Mouse (Mus musculus) neural tube, embryonic 11.5 days (tissue): ENCODE measurements at regions not wholly inside any gene's neighbourhood (a gene's known extent, or its start where the extent isn't known, plus 50 kb on each side); places are given as distances from the start of the nearest gene placed in this dataset.
A peak's percentile ranks its signal among the peaks of the same experiment; 100 is the strongest.

Experiments
- ATAC-seq: fragments of 200-750 bp; cut with Nextera tagmentation; 2 replicates; pipeline ENCODE4 v1.8.0; 2017; ENCODE audit warnings: moderate number of reproducible peaks, mild to moderate bottlenecking, moderate TSS enrichment, moderate library complexity; ENCODE audit not compliant: insufficient read depth, low FRiP score, low TSS enrichment
- DNase-seq: peaks from one replicate; pipeline ENCODE4 v3.0.0-alpha.2; 2015; ENCODE audit warnings: low spot score
- H3K27ac ChIP-seq: fragments of 300-500 bp; sonication (generic); 2 replicates; pipeline ENCODE4 v1.5.1; 2014; ENCODE audit warnings: low read depth, mild to moderate bottlenecking, low read length
- H3K27me3 ChIP-seq: fragments of 300-500 bp; sonication (generic); 2 replicates; pipeline ENCODE4 v1.6.1; 2014; ENCODE audit warnings: mild to moderate bottlenecking, low read length, mixed read lengths; ENCODE audit not compliant: control insufficient read depth, insufficient read depth
- H3K36me3 ChIP-seq: fragments of 300-500 bp; sonication (generic); 2 replicates; pipeline ENCODE4 v1.6.1; 2014; ENCODE audit warnings: mild to moderate bottlenecking, low read length, moderate library complexity, mixed read lengths; ENCODE audit not compliant: control insufficient read depth, insufficient read depth
- H3K4me1 ChIP-seq: fragments of 300-500 bp; sonication (generic); 2 replicates; pipeline ENCODE4 v1.6.1; 2014; ENCODE audit warnings: low read length, mixed read lengths; ENCODE audit not compliant: control insufficient read depth, insufficient read depth
- H3K4me2 ChIP-seq: fragments of 300-500 bp; sonication (generic); 2 replicates; pipeline ENCODE4 v1.6.1; 2014; ENCODE audit warnings: low read depth, mild to moderate bottlenecking, moderate library complexity
- H3K4me3 ChIP-seq: fragments of 300-500 bp; sonication (generic); 2 replicates; pipeline ENCODE4 v1.5.1; 2014; ENCODE audit warnings: low read depth, low read length
- H3K9ac ChIP-seq: fragments of 300-500 bp; sonication (generic); 2 replicates; pipeline ENCODE4 v1.6.1; 2014; ENCODE audit warnings: mild to moderate bottlenecking, low read length
- H3K9me3 ChIP-seq: fragments of 300-500 bp; sonication (generic); 2 replicates; pipeline ENCODE4 v1.6.1; 2016; ENCODE audit warnings: low read length; ENCODE audit not compliant: control insufficient read depth
- WGBS: fragments of 180-500 bp; shearing (Covaris S2); extraction: QIAGEN DNeasy Blood & Tissue Kit; methylation state at CpG from one replicate; pipeline ENCODE4 v1.1.7; 2014; 5-methylcytosine and 5-hydroxymethylcytosine counted together

DNA sequence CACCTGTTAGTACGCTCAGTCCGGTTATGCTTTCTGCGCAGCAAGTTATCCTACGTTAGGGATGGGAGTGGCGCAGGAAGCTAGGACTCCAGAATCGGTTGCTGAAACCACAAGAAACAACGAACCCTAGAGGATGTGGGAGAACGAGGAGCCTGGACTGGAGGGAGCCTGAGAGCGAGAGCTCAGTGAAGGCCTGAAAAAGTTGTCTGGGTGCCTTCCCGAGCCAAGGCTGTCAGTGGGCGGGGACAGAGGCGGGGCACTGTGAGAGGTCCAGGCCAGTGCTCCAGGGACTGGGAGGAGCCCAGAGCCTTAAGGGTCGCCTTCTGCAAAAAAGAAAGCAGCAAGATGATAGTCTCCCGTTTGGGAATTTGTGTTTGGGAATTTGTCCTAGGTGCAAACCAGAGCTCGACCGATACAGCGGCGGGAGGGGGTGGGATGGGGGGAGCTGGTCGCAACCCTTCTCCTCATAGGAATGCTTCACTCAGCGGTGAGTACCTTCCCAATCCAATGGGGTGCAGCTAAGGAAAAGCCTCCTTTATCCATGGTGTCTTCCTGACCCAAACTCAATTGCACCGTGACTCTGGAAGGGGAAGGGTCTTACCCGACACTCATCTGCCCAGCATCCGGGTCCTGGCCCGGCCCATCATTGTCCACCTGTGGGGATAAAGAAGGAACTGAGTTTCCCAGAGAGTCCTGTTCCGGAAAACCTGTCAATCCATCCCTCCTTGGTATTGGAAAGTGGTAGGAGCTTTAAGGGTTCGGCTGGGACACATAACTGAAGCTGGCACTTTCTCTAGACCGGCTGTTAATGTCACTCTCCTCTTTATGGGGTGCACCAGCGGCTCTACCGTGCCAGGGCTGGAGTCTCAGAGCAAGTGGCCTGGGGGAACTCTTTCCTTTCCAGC lies 453.6 kb upstream of the Tmem132c start:
- Histone ChIP-seq H3K9ac (no peak overlapping the region), H3K4me2 (peak overlapping the region; percentile 63), H3K27me3 (no peaks in the 10 kb centered on the region), H3K4me1 (0 out of 2 replicates have a peak, but pooled peaks cover 3% of the 10 kb centered on the region), H3K9me3 (no peaks in the 10 kb centered on the region), H3K27ac (no peak overlapping the region), H3K4me3 (peak overlapping the region; percentile 29), H3K36me3 (no peaks in the 10 kb centered on the region)
- DNase-seq, result peak; percentile 61
- peak; percentile 74; the same call in 1 of the 2 replicates for ATAC-seq
- 5% methylated on average over 29 of the region's 29 CpGs for WGBS

DNA sequence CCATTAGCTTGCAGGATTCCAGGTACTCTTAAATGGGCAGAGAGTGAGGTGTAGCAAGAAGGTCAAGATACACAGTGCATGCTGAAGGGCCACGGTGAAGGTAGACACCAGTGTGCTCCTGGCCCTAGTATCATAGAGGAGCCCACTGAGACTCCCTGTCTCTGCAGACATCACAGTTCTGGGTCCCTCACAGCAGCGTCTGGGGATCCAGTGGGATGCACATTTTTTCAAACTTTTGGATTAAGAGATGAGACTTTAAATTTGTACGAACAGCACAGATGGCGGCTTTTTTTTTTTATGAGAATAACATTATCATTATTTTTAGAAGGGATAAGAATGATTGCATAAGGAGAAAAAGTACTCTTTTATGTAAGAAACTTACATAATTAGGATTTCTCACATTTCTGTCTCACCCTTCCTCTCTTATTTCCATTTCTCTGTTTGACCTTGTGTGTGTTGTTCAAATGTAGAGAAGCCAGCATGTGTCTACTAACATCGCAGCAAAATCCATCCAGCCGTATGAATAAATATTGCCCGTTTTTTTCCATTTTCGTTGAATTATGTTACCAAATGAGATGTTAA lies 441.8 kb upstream of the Tmem132c start:
- Histone ChIP-seq H3K9ac (no peak overlapping the region), H3K4me3 (no peak overlapping the region), H3K36me3 (no peaks in the 10 kb centered on the region), H3K4me1 (no peaks in the 10 kb centered on the region), H3K4me2 (no peak overlapping the region), H3K27me3 (no peaks in the 10 kb centered on the region), H3K27ac (no peak overlapping the region), H3K9me3 (no peaks in the 10 kb centered on the region)
- ATAC-seq (no peak), DNase-seq (no peak)
- 93% methylated on average over 8 of the region's 8 CpGs for WGBS

DNA sequence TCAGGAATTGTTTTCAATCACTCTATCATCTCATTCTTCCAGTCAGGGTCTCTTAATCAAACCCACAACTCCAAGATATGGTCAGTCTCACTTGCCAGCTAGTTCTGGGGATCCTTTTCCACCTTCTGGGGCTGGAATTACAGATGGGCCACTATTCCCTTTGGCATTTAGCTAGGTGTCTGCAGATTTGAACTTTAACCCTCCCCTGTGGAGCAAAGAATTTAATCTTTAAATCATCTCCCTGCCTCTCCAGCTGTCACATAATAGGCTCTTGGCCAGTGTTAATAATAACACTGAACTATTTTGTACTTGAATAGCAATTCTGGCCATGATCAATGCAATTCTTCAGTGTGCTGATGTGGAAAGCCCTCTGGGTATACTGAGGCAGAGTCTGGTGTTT lies 435.0 kb upstream of the Tmem132c start:
- no peak overlapping the region for H3K4me3 ChIP-seq
- no peaks in the 10 kb centered on the region for H3K36me3 ChIP-seq
- H3K9me3 ChIP-seq, result no peaks in the 10 kb centered on the region
- ATAC-seq (no peak), DNase-seq (no peak)
- H3K27me3 ChIP-seq, result no peaks in the 10 kb centered on the region
- H3K4me1 ChIP-seq, result no peaks in the 10 kb centered on the region
- H3K4me2 ChIP-seq, result no peak overlapping the region
- H3K27ac ChIP-seq, result no peak overlapping the region
- H3K9ac ChIP-seq, result no peak overlapping the region

DNA sequence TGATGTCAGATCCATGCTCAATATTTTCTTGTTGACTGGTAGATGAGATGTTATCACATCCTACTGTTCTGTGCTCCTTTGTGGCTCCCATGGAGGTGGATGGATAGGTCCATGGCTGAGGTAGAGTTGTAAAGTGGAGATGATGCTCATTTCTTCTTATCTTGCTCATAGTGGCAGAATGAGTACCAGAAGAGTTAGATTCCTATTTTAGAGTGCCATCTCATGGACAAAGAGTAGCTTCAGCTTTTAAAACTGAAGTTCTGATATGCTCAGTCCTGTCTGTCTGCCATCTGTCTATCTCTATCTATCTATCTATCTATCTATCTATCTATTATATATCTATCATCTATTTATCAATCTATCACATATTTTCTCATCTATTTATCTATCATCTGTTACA lies 425.5 kb upstream of the Tmem132c start:
- Histone ChIP-seq H3K9me3 (no peaks in the 10 kb centered on the region), H3K27ac (no peak overlapping the region), H3K4me3 (no peak overlapping the region), H3K27me3 (no peaks in the 10 kb centered on the region), H3K4me2 (no peak overlapping the region), H3K36me3 (no peaks in the 10 kb centered on the region), H3K9ac (no peak overlapping the region), H3K4me1 (no peaks in the 10 kb centered on the region)
- ATAC-seq, result no peak
- no peak for DNase-seq

DNA sequence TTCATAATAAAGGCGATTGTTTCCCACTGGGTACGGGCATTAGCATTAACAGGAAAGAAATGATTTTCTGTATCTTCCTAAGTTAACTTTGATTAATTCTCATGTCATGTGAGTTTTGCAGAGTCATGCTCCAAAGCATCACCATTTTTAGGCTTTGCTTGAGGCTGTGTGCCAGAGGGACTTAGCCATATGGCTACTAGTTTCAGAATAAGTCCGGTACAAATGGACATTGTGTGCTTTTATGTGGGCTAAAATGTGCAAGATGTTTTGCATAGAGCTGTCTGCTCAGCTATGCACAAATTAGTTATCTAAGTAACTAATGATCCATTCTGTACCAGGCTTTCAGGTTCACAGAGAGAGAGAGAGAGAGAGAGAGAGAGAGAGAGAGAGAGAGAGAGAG lies 406.2 kb upstream of the Tmem132c start:
- ATAC-seq, result no peak
- H3K4me3 ChIP-seq, result no peak overlapping the region
- H3K27ac ChIP-seq, result no peak overlapping the region
- 94% methylated on average over 3 of the region's 3 CpGs for WGBS
- H3K4me1 ChIP-seq, result no peaks in the 10 kb centered on the region
- H3K36me3 ChIP-seq, result no peaks in the 10 kb centered on the region
- no peak overlapping the region for H3K9ac ChIP-seq
- no peaks in the 10 kb centered on the region for H3K27me3 ChIP-seq
- no peaks in the 10 kb centered on the region for H3K9me3 ChIP-seq
- DNase-seq, result no peak
- H3K4me2 ChIP-seq, result no peak overlapping the region

DNA sequence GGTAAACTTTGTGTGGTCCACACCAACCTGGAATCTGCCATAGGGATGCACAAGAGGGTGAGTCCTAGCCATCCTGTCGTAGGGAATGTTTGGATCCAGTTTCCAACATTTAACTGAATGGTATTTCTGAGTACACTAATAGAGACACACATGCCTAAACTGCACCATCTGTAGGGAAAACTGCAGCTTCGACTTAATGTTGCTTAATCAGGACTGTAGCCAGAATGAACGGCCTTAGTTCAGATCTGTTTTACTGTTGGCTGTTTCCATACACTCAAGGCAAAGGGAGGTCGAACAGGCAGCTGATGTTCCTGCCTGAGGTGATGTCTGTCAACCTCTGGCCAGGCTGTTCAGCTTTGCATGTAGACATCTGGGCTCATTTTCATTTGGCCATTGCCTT lies 399.0 kb upstream of the Tmem132c start:
- 77% methylated on average over 4 of the region's 4 CpGs for WGBS
- no peak for DNase-seq
- Histone ChIP-seq H3K27me3 (no peaks in the 10 kb centered on the region), H3K4me1 (no peaks in the 10 kb centered on the region), H3K9me3 (no peaks in the 10 kb centered on the region), H3K36me3 (no peaks in the 10 kb centered on the region), H3K4me3 (no peak overlapping the region), H3K9ac (no peak overlapping the region), H3K27ac (no peak overlapping the region), H3K4me2 (no peak overlapping the region)
- ATAC-seq, result no peak

DNA sequence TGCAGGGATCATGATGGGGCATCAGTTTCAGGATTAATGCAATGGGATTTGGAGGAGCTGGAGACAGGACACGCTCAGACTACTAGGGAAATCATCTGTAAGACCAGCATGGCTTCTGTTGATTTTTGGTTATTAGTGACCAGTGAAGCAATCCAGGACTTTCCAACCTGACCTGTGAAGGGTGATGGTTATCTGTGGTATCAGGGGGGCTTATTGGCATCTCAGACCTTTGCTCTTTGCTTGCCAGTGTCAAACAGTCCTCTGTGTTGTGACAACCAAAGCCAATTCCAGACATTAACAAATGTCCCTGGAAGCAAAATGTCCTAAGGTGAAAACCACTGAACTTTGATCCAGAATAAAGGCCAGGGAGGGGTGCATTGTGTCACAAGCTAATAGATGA lies 379.5 kb upstream of the Tmem132c start:
- H3K9me3 ChIP-seq, result no peaks in the 10 kb centered on the region
- WGBS, result 71% methylated on average over 1 of the region's 1 CpGs

DNA sequence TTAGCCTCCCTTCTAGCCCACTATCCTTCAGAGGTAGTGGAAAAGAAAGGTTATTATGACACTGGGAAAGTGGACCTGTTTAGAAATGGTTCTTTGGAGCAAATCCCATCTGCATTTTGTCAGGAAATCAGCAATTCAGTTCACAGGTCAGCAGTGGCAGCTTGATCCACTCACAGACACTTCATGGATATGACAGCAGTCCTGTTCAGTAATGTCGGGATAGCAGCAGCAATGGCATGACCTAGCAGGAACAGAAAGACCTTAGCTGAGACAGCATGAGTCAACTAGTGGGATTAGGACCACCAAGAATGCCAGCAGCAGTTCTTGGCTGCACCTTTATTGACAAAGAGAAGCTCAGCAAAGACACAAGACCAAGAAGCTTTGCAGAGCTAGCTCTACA lies 365.8 kb upstream of the Tmem132c start:
- ATAC-seq (no peak), DNase-seq (no peak)
- 79% methylated on average over 1 of the region's 1 CpGs for whole genome bisulfite sequencing
- Histone ChIP-seq H3K27ac (no peak overlapping the region), H3K9ac (no peak overlapping the region), H3K4me2 (no peak overlapping the region), H3K36me3 (no peaks in the 10 kb centered on the region), H3K4me1 (no peaks in the 10 kb centered on the region), H3K9me3 (no peaks in the 10 kb centered on the region), H3K27me3 (no peaks in the 10 kb centered on the region), H3K4me3 (no peak overlapping the region)

More for the DNA sequence above, 379.5 kb upstream of the Tmem132c start:
- ATAC-seq (no peak), DNase-seq (no peak)
- no peak overlapping the region for H3K4me3 ChIP-seq
- H3K9ac ChIP-seq, result no peak overlapping the region
- H3K27me3 ChIP-seq, result no peaks in the 10 kb centered on the region
- H3K36me3 ChIP-seq, result no peaks in the 10 kb centered on the region
- no peak overlapping the region for H3K4me2 ChIP-seq
- H3K27ac ChIP-seq, result no peak overlapping the region
- H3K4me1 ChIP-seq, result no peaks in the 10 kb centered on the region

DNA sequence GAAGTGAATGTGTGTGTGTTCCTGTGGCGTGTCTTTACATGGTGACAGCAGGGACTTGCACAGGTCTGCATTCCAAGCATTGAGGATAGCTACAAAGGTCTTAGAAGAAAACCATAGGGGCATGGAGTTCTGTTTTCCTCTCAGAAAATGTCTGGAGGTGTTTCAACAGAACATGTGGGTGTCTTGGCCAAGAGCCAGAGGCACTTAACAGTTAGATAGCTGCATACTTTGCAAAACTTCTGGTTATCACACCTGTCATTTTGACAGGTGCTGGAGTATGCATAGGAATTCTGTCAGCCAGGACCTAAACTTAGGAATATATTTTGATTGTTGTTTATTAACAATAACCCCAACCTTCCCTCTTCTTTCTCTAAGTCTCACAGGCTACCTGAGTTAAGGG lies 350.9 kb upstream of the Tmem132c start:
- H3K4me2 ChIP-seq, result no peak overlapping the region
- ATAC-seq (no peak), DNase-seq (no peak)
- H3K27me3 ChIP-seq, result no peaks in the 10 kb centered on the region
- no peaks in the 10 kb centered on the region for H3K36me3 ChIP-seq
- H3K4me3 ChIP-seq, result no peak overlapping the region
- H3K4me1 ChIP-seq, result no peaks in the 10 kb centered on the region
- WGBS, result 85% methylated on average over 1 of the region's 1 CpGs
- no peak overlapping the region for H3K9ac ChIP-seq
- H3K9me3 ChIP-seq, result no peaks in the 10 kb centered on the region
- H3K27ac ChIP-seq, result no peak overlapping the region
